Mouse (Mus musculus) thymus, adult 2 months (tissue): ENCODE results near the gene Pank4.

Experiments used
- CTCF ChIP-seq: fragments of 200-500 bp; IDR thresholded peaks from 2 replicates; pipeline ENCODE4 v1.5.1; 2012; ENCODE audit warnings: mild to moderate bottlenecking, control low read depth, low read length, moderate library complexity, borderline replicate concordance; ENCODE audit not compliant: control insufficient read depth, poor library complexity, insufficient read depth; ENCODE audit errors: extremely low read depth
- POLR2A ChIP-seq: fragments of 200-500 bp; IDR thresholded peaks from 2 replicates; pipeline ENCODE4 v1.6.1; 2012; ENCODE audit warnings: mild to moderate bottlenecking, low read length, control low read depth, moderate library complexity; ENCODE audit not compliant: control insufficient read depth, poor library complexity, insufficient read depth; ENCODE audit errors: extremely low read depth

GRCm38 (mm10) chr4:154963190-154963836 is 610 bp upstream of the Pank4 start:
- TF ChIP-seq CTCF, result no peak
- TF ChIP-seq POLR2A, result no peak
